Mouse (Mus musculus) heart, postnatal 0 days (tissue): ENCODE measurements around the gene Card14. TPM values are rescaled to one million over a fixed set of nuclear protein-coding genes. Genes with fewer than 3 reads are reported as not detected.
"Not testable (repeated sequence)": the region's sequence is repeated elsewhere in the genome, so short reads cannot be mapped to it uniquely, and the experiment has no call there.

Source experiments
- ATAC-seq: fragments of 200-750 bp; cut with Nextera tagmentation; 2 replicates; pipeline ENCODE4 v1.8.0; 2017; ENCODE audit warnings: low read depth, moderate number of reproducible peaks, moderate library complexity; ENCODE audit not compliant: insufficient read depth
- DNase-seq: peaks from one replicate; pipeline ENCODE4 v3.0.0-alpha.2; 2016; ENCODE audit warnings: low spot score
- H3K27ac ChIP-seq: fragments of 300-500 bp; sonication (generic); 2 replicates; pipeline ENCODE4 v1.5.1; 2014; ENCODE audit warnings: low read depth, mild to moderate bottlenecking
- H3K27me3 ChIP-seq: fragments of 300-500 bp; sonication (generic); 2 replicates; pipeline ENCODE4 v1.6.1; 2014; ENCODE audit warnings: low read length, mixed read lengths; ENCODE audit not compliant: control insufficient read depth, insufficient read depth
- H3K36me3 ChIP-seq: fragments of 300-500 bp; sonication (generic); replicated peaks from 2 replicates; pipeline ENCODE4 v1.6.1; 2014; ENCODE audit warnings: low read length, mixed read lengths; ENCODE audit not compliant: control insufficient read depth, insufficient read depth
- H3K4me1 ChIP-seq: fragments of 300-500 bp; sonication (generic); 2 replicates; pipeline ENCODE4 v1.6.1; 2014; ENCODE audit warnings: antibody characterized with exemption; ENCODE audit not compliant: control insufficient read depth, insufficient read depth
- H3K4me2 ChIP-seq: fragments of 300-500 bp; sonication (generic); 2 replicates; pipeline ENCODE4 v1.6.1; 2014; ENCODE audit warnings: low read depth, mild to moderate bottlenecking, low read length, moderate library complexity
- H3K4me3 ChIP-seq: fragments of 300-500 bp; sonication (generic); 2 replicates; pipeline ENCODE4 v1.5.1; 2014; ENCODE audit warnings: low read depth, low read length
- H3K9ac ChIP-seq: fragments of 300-500 bp; sonication (generic); replicated peaks from 2 replicates; pipeline ENCODE4 v1.6.1; 2014; ENCODE audit warnings: low read depth, low read length, mixed read lengths
- H3K9me3 ChIP-seq: fragments of 300-500 bp; sonication (generic); replicated peaks from 2 replicates; pipeline ENCODE4 v1.6.1; 2016; ENCODE audit warnings: low read length; ENCODE audit not compliant: control insufficient read depth
- CTCF ChIP-seq: IDR thresholded peaks from 2 replicates; pipeline ENCODE4 v1.5.1; 2016; ENCODE audit warnings: antibody characterized with exemption, control low read depth, low read depth
- EP300 ChIP-seq: IDR thresholded peaks from 2 replicates; pipeline ENCODE4 v1.6.1; 2016; ENCODE audit warnings: antibody characterized with exemption, low read depth
- WGBS: fragments of 180-500 bp; shearing (Covaris S2); extraction: QIAGEN DNeasy Blood & Tissue Kit; methylation state at CpG from one replicate; pipeline ENCODE4 v1.1.7; 2014; 5-methylcytosine and 5-hydroxymethylcytosine counted together
- polyA plus RNA-seq: library from polyadenylated mRNA; unstranded; fragments of >200 nt; fragmentation: Nextera tagmentation; extraction: Ambion mirVana; gene quantifications from 2 replicates; pipeline ENCODE4 v1.2.1, GENCODE M21; 2015
- total RNA-seq: library from RNA; depleted of rRNA; stranded (reverse); fragments of >200 nt; gene quantifications from 2 replicates; pipeline ENCODE4 v1.2.3, GENCODE M21; 2014; ENCODE audit warnings: low replicate concordance

The Card14 gene
- total and polyA plus RNA-seq, 2 experiments from 2014 or later = 0.41 to 1.2 TPM

DNA sequence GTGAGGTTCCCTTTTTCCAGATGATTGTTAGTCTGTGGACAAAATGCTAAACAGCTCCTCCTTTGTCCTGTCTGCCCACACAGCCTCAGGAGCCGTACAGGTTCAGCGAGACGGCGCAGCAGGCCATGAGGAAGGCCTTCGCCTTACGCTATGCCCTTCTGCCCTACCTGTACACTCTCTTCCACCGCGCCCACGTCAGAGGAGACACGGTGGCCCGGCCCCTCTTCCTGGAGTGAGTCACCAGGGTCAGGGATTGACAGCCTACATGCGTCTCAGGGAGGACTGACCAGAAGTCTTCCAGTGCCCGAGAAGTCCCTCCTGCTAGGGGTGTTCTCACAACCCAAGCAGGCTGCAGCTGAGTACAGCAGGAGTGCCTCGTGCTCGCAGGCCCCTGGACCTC lies 26.5 kb upstream of the Card14 start:
- TF ChIP-seq CTCF = no peak
- no peak for TF ChIP-seq EP300
- Histone ChIP-seq H3K27me3 (no peaks in the 10 kb centered on the region), H3K4me2 (no peak overlapping the region), H3K36me3 (peaks cover 56% of the 10 kb centered on the region), H3K4me3 (no peak overlapping the region), H3K9me3 (no peaks in the 10 kb centered on the region), H3K4me1 (no peaks in the 10 kb centered on the region), H3K27ac (no peak overlapping the region), H3K9ac (no peak overlapping the region)
- DNase-seq (no peak), ATAC-seq (no peak)
- WGBS = 85% methylated on average over 15 of the region's 15 CpGs

DNA sequence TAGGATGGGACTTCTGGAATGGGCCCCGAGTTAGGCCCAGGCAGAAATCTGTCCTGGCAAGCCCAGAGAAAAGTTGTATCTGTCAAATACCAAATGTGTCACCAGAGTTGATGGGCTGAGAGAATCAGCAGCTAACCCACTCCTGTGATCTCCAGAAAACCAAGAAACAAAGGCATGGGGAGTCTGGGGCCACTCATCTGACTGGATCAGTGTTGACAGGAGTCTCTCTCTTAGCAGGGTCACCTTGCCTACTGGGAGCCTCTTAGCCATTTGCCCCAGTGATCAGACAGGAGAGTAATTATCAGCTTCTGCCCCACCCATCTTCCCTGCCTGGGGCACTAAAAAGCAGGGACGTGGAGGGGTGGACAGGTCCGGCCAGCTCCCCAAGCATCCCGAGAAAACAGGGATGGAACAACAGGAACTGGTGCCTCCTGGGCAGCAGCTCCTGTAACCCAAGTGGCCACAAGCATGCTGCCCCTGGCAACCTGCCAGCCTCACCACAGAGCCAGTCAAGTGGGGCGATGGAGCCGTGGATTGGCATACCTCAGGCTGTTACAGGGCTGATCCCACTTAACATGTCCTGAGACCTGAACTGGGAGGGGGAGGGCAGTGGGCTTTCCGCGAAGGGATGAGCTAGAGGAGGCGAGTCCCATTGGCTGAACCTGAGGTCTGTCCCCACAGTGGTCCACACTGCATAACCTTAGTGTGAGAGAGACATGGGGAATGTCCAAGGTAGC lies 21.6 kb upstream of the Card14 start:
- DNase-seq (no peak), ATAC-seq (peak; percentile 68; the same call in 1 of the 2 replicates)
- Histone ChIP-seq H3K4me3 (no peak overlapping the region), H3K36me3 (peaks cover 72% of the 10 kb centered on the region), H3K4me1 (no peaks in the 10 kb centered on the region), H3K27ac (0 out of 2 replicates have a peak overlapping the region, but pooled peaks have one; percentile 7), H3K4me2 (no peak overlapping the region), H3K9me3 (no peaks in the 10 kb centered on the region), H3K27me3 (no peaks in the 10 kb centered on the region), H3K9ac (no peak overlapping the region)
- TF ChIP-seq EP300 = no peak
- no peak for TF ChIP-seq CTCF
- WGBS = 34% methylated on average over 9 of the region's 9 CpGs

DNA sequence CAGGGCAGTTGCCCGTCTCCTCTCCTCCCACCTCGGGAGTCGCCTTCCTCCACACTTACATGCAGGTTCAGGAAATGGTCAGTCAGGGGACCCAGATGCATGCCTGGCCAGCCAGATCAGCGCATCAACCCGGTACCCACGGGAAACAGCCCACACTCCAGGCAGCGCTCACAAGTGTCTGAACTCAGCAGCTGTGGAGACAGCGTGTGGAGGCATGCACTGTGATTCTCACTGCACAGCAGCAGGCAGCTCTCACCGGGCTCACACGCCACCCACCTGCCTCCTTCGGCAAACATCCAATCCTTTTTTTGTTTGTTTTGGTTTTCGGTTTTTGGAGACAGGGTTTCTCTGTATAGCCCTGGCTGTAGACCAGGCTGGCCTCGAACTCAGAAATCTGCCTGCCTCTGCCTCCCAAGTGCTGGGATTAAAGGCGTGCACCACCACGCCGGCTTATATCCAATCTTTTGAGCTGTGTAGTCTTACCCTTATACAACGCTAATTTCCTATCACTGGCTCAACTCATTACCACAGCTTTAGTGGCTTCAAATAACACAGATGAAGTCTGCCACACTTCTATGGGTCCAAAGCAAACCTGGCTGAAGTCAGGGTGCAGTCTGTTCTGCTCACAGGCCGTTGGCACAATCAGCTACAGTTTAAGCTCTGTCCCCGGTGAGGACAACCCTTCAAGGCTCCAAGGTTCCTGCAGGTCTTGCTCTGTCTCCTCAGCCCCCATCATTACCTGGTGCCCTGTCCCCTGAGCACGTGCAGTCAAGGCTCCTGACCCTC lies 20.2 kb upstream of the Card14 start:
- peaks cover 79% of the 10 kb centered on the region for H3K36me3 ChIP-seq
- no peak overlapping the region for H3K27ac ChIP-seq
- H3K9me3 ChIP-seq = no peaks in the 10 kb centered on the region
- H3K4me3 ChIP-seq = no peak overlapping the region
- 82% methylated on average over 20 of the region's 20 CpGs for WGBS
- TF ChIP-seq CTCF = no peak
- TF ChIP-seq EP300 = no peak
- DNase-seq (no peak), ATAC-seq (no peak)
- no peaks in the 10 kb centered on the region for H3K4me1 ChIP-seq
- no peak overlapping the region for H3K9ac ChIP-seq
- no peak overlapping the region for H3K4me2 ChIP-seq
- no peaks in the 10 kb centered on the region for H3K27me3 ChIP-seq

DNA sequence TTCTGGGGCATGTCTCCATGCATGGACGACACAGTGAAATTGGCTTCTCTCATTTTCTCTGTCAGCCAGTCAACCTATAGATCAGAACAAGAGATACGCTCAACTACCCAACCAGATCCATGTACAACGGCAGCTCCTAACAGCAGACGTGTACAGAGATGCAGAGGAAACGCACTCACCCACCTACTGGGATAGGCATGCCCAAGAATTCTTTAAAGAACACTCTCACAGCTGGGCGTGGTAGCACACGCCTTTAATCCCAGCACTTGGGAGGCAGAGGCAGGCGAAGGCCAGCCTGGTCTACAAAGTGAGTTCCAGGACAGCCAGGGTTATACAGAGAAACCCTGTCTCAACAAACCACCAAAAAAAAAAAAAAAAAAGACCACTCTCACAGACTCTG lies 14.7 kb upstream of the Card14 start:
- not testable (repeated sequence) for H3K9me3 ChIP-seq, H3K4me3 ChIP-seq, DNase-seq, H3K4me2 ChIP-seq, ATAC-seq, H3K27ac ChIP-seq, H3K27me3 ChIP-seq, H3K4me1 ChIP-seq, H3K9ac ChIP-seq
- H3K36me3 ChIP-seq = peaks cover 91% of the 10 kb centered on the region
- 92% methylated on average over 8 of the region's 8 CpGs for WGBS

DNA sequence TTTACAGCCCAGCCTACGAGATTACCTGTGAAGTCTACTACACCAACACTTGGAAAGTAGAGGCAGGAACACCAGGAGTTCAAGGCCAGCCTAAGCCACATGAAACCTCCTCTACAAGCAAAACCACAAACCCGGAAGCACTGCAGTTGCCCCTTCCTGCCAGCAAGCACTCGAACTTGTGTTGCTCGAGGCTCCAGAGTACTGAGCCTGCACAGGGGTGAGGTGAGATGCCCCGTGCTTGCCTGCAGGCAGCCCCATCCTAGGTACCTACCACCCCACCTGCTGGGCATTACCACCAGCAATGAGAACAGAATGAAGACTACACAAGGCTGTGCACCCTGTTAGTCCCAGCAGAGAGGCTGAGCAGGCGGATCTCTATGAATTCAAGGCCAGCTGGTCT lies 9.6 kb upstream of the Card14 start:
- Histone ChIP-seq H3K9ac (peak overlapping the region; percentile 66; the same call in 1 of the 2 replicates), H3K36me3 (peaks cover 43% of the 10 kb centered on the region), H3K9me3 (no peaks in the 10 kb centered on the region), H3K4me2 (peak overlapping the region; percentile 63), H3K27me3 (no peaks in the 10 kb centered on the region), H3K4me3 (no peak overlapping the region; the same call in 1 of the 2 replicates), H3K27ac (peak overlapping the region; percentile 47; the same call in 1 of the 2 replicates), H3K4me1 (peaks cover 19% of the 10 kb centered on the region)
- DNase-seq (no peak), ATAC-seq (no peak)
- TF ChIP-seq CTCF (no peak), EP300 (no peak)
- 70% methylated on average over 6 of the region's 6 CpGs for WGBS
